Mouse (Mus musculus): ENCODE measurements at regions not wholly inside any gene's neighbourhood (a gene's known extent, or its start where the extent isn't known, plus 50 kb on each side); places are given as distances from the start of the nearest gene placed in this dataset. TPM values are rescaled to one million over a fixed set of nuclear protein-coding genes. Genes with fewer than 3 reads are reported as not detected.
A peak's percentile ranks its signal among the peaks of the same experiment; 100 is the strongest.

GRCm38 (mm10) chr11:64889335-64890020, 89.4 kb upstream of the Elac2 start:
- no peak for DNase-seq (ENCODE audit: low spot score in 2 of 2)
- intact Hi-C loops (cut with DNase I): no loop called here

- intact Hi-C loops (cut with DNase I): no loop called here
Measured at GRCm38 (mm10) chr11:64890776-64891175, 88.1 kb upstream of the Elac2 start.

GRCm38 (mm10) chr11:64895804-64896466, 82.9 kb upstream of the Elac2 start:
- intact Hi-C loops (cut with DNase I): loop anchor here (5.0 kb wide), 1 partner anchor 974 kb away; the partner anchor contains the start of gene Hs3st3b1
- DNase-seq (ENCODE audit: low spot score in 2 of 2): no peak

More at GRCm38 (mm10) chr11:64890776-64891175, 88.1 kb upstream of the Elac2 start:
- no peak for DNase-seq (ENCODE audit: low spot score in 2 of 2)

GRCm38 (mm10) chr11:64898758-64899586, 79.9 kb upstream of the Elac2 start:
- intact Hi-C loops (cut with DNase I): loop anchor here (5.0 kb wide), 1 partner anchor 977 kb away; the partner anchor contains the start of gene Hs3st3b1
- peak; percentile 58 to 73 for DNase-seq (ENCODE audit: low spot score in 2 of 2)

GRCm38 (mm10) chr11:64899587-64900278, 79.1 kb upstream of the Elac2 start:
- intact Hi-C loops (cut with DNase I): loop anchor here (5.0 kb wide), 1 partner anchor 977 kb away; the partner anchor contains the start of gene Hs3st3b1
- no peak for DNase-seq (ENCODE audit: low spot score in 2 of 2)

- DNase-seq (ENCODE audit: low spot score in 2 of 2): no peak
- intact Hi-C loops (cut with DNase I): no loop called here
Measured at GRCm38 (mm10) chr11:64916783-64917182, 62.1 kb upstream of the Elac2 start.

GRCm38 (mm10) chr11:64917301-64917700, 61.5 kb upstream of the Elac2 start:
- intact Hi-C loops (cut with DNase I): no loop called here
- no peak for DNase-seq (ENCODE audit: low spot score in 2 of 2)

GRCm38 (mm10) chr11:64924989-64925388, 53.8 kb upstream of the Elac2 start:
- no peak for DNase-seq (ENCODE audit: low spot score in 2 of 2)
- intact Hi-C loops (cut with DNase I): no loop called here

- no peak for DNase-seq (ENCODE audit: low spot score in 2 of 2)
- intact Hi-C loops (cut with DNase I): no loop called here
Measured at GRCm38 (mm10) chr11:64925970-64926369, 52.9 kb upstream of the Elac2 start.

Small RNAs in the stretch of these regions (microRNA-seq; reads per million reads assigned to microRNA genes)
- not detected for gene Gm24275

Measured in left cerebral cortex, postnatal 36 days (tissue).